Mouse (Mus musculus): Measurements from ENCODE around the gene S100pbp.
A peak's percentile ranks its signal among the peaks of the same experiment; 100 is the strongest.

Gene S100pbp

GRCm38 (mm10) chr4:129141560-129142438 lies 47.7 kb downstream of the S100pbp start:
- TF ChIP-seq CTCF (conservative IDR thresholded peaks at IDR 0.05; ENCODE audit: low read length) (no peak), NANOG (IDR thresholded peaks at IDR 0.05; ENCODE audit: borderline replicate concordance, low read length) (no peak), POU5F1 (IDR thresholded peaks at IDR 0.05; ENCODE audit: borderline replicate concordance, low read length) (no peak)
- no peaks in the 10 kb centered on the region for H3K9me3 ChIP-seq (ENCODE audit: low read length)

GRCm38 (mm10) chr4:129140808-129141207 lies 48.7 kb downstream of the S100pbp start:
- Histone ChIP-seq H3K27me3 (ENCODE audit: insufficient read depth, low read length) (peaks cover 51% of the 10 kb centered on the region), H3K36me3 (ENCODE audit: insufficient read depth, low read length) (no peaks in the 10 kb centered on the region), H3K4me1 (replicated peaks; ENCODE audit: low read depth, low read length) (peaks cover 43% of the 10 kb centered on the region), H3K4me3 (replicated peaks; ENCODE audit: low read length) (no peak overlapping the region), H3K9me3 (ENCODE audit: low read length) (no peaks in the 10 kb centered on the region)
- TF ChIP-seq POU5F1 (IDR thresholded peaks at IDR 0.05; ENCODE audit: borderline replicate concordance, low read length) (no peak), CTCF (conservative IDR thresholded peaks at IDR 0.05; ENCODE audit: low read length) (no peak), NANOG (IDR thresholded peaks at IDR 0.05; ENCODE audit: borderline replicate concordance, low read length) (no peak)

More at GRCm38 (mm10) chr4:129141560-129142438, 47.7 kb downstream of the S100pbp start:
- Histone ChIP-seq H3K4me3 (replicated peaks; ENCODE audit: low read length) (no peak overlapping the region), H3K36me3 (ENCODE audit: insufficient read depth, low read length) (no peaks in the 10 kb centered on the region; the same call in 1 of the 2 replicates), H3K27me3 (ENCODE audit: insufficient read depth, low read length) (peaks cover 42% of the 10 kb centered on the region), H3K4me1 (replicated peaks; ENCODE audit: low read depth, low read length) (peaks cover 39% of the 10 kb centered on the region)

- peaks cover 58% of the 10 kb centered on the region for H3K27me3 ChIP-seq (ENCODE audit: insufficient read depth, low read length)
- peaks cover 41% of the 10 kb centered on the region for H3K4me1 ChIP-seq (replicated peaks; ENCODE audit: low read depth, low read length)
- TF ChIP-seq CTCF (conservative IDR thresholded peaks at IDR 0.05; ENCODE audit: low read length): no peak
- TF ChIP-seq NANOG (IDR thresholded peaks at IDR 0.05; ENCODE audit: borderline replicate concordance, low read length): no peak
- TF ChIP-seq POU5F1 (IDR thresholded peaks at IDR 0.05; ENCODE audit: borderline replicate concordance, low read length): no peak
- no peaks in the 10 kb centered on the region for H3K9me3 ChIP-seq (ENCODE audit: low read length)
- H3K4me3 ChIP-seq (replicated peaks; ENCODE audit: low read length): no peak overlapping the region
- no peaks in the 10 kb centered on the region for H3K36me3 ChIP-seq (ENCODE audit: insufficient read depth, low read length)
These were observed 49.9 kb downstream of the S100pbp start for GRCm38 (mm10) chr4:129139642-129140041.

- no peaks in the 10 kb centered on the region for H3K9me3 ChIP-seq (ENCODE audit: low read length)
- H3K36me3 ChIP-seq (ENCODE audit: insufficient read depth, low read length): no peaks in the 10 kb centered on the region
- peaks cover 58% of the 10 kb centered on the region for H3K27me3 ChIP-seq (ENCODE audit: insufficient read depth, low read length)
- H3K4me1 ChIP-seq (replicated peaks; ENCODE audit: low read depth, low read length): peaks cover 34% of the 10 kb centered on the region
- H3K4me3 ChIP-seq (replicated peaks; ENCODE audit: low read length): peak overlapping the region; percentile 77
- no peak for TF ChIP-seq POU5F1 (IDR thresholded peaks at IDR 0.05; ENCODE audit: borderline replicate concordance, low read length)
- TF ChIP-seq NANOG (IDR thresholded peaks at IDR 0.05; ENCODE audit: borderline replicate concordance, low read length): no peak
- no peak for TF ChIP-seq CTCF (conservative IDR thresholded peaks at IDR 0.05; ENCODE audit: low read length)
These were observed 51.9 kb downstream of the S100pbp start for GRCm38 (mm10) chr4:129137392-129138321.

- peaks cover 26% of the 10 kb centered on the region for H3K4me1 ChIP-seq (replicated peaks; ENCODE audit: low read depth, low read length)
- H3K9me3 ChIP-seq (ENCODE audit: low read length): no peaks in the 10 kb centered on the region
- H3K27me3 ChIP-seq (ENCODE audit: insufficient read depth, low read length): peaks cover 65% of the 10 kb centered on the region
- TF ChIP-seq NANOG (IDR thresholded peaks at IDR 0.05; ENCODE audit: borderline replicate concordance, low read length): no peak
- TF ChIP-seq POU5F1 (IDR thresholded peaks at IDR 0.05; ENCODE audit: borderline replicate concordance, low read length): no peak
- TF ChIP-seq CTCF (conservative IDR thresholded peaks at IDR 0.05; ENCODE audit: low read length): no peak
- peak within 1 kb of the TSS; percentile 77 for H3K4me3 ChIP-seq (replicated peaks; ENCODE audit: low read length)
- H3K36me3 ChIP-seq (ENCODE audit: insufficient read depth, low read length): no peaks in the 10 kb centered on the region
These were observed 52.7 kb downstream of the S100pbp start, which contains the start of gene Fndc5 for GRCm38 (mm10) chr4:129136579-129137391. TSS of gene Fndc5 (plus strand) at chr4:129136999.

- TF ChIP-seq CTCF (conservative IDR thresholded peaks at IDR 0.05; ENCODE audit: low read length): no peak
- no peak for TF ChIP-seq NANOG (IDR thresholded peaks at IDR 0.05; ENCODE audit: borderline replicate concordance, low read length)
- no peak for TF ChIP-seq POU5F1 (IDR thresholded peaks at IDR 0.05; ENCODE audit: borderline replicate concordance, low read length)
- peak overlapping the region; percentile 77 for H3K4me3 ChIP-seq (replicated peaks; ENCODE audit: low read length)
- H3K36me3 ChIP-seq (ENCODE audit: insufficient read depth, low read length): no peaks in the 10 kb centered on the region
- H3K27me3 ChIP-seq (ENCODE audit: insufficient read depth, low read length): peaks cover 65% of the 10 kb centered on the region
- peaks cover 28% of the 10 kb centered on the region for H3K4me1 ChIP-seq (replicated peaks; ENCODE audit: low read depth, low read length)
- H3K9me3 ChIP-seq (ENCODE audit: low read length): no peaks in the 10 kb centered on the region
These were observed 53.3 kb downstream of the S100pbp start for GRCm38 (mm10) chr4:129136189-129136578.

- Histone ChIP-seq H3K36me3 (ENCODE audit: insufficient read depth, low read length) (no peaks in the 10 kb centered on the region), H3K4me1 (replicated peaks; ENCODE audit: low read depth, low read length) (peaks cover 31% of the 10 kb centered on the region)
- no peak for TF ChIP-seq CTCF (conservative IDR thresholded peaks at IDR 0.05; ENCODE audit: low read length)
- TF ChIP-seq POU5F1 (IDR thresholded peaks at IDR 0.05; ENCODE audit: borderline replicate concordance, low read length): no peak
- no peak for TF ChIP-seq NANOG (IDR thresholded peaks at IDR 0.05; ENCODE audit: borderline replicate concordance, low read length)
These were observed 53.9 kb downstream of the S100pbp start for GRCm38 (mm10) chr4:129135637-129136036.

More at GRCm38 (mm10) chr4:129135637-129136036, 53.9 kb downstream of the S100pbp start:
- H3K9me3 ChIP-seq (ENCODE audit: low read length): no peaks in the 10 kb centered on the region
- peaks cover 62% of the 10 kb centered on the region for H3K27me3 ChIP-seq (ENCODE audit: insufficient read depth, low read length)
- H3K4me3 ChIP-seq (replicated peaks; ENCODE audit: low read length): no peak overlapping the region
